Mouse (Mus musculus) A20 (cell line): ENCODE results near the gene Gzmm.

ENCODE experiments used
- DNase-seq: peaks from one replicate; pipeline ENCODE4 v3.0.0-alpha.2; 2011; ENCODE audit warnings: low read depth, low spot score

The Gzmm gene

DNA sequence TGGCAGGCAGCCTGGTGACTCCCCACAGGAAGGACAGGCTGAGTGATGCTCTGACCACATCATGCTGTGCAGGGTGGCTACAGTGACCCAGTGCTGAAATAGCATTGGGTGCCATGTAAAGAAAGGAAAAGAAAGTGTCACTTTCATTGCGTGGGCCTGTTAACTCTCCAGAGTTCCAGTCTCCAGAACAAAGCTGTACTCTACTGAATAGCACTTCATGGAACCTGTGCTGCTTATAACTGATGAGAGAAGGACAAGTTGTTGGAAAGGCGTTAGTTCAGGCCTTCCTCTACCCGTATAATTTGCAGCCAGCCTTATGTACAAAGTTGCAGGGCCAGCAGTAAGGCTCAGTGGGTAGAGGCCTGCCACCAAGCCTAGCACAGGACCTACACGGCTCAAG is at the start of gene Gzmm:
Gzmm (plus strand) TSS at position 301 of the 400 bp plus-strand sequence.
- no peak for DNase-seq

DNA sequence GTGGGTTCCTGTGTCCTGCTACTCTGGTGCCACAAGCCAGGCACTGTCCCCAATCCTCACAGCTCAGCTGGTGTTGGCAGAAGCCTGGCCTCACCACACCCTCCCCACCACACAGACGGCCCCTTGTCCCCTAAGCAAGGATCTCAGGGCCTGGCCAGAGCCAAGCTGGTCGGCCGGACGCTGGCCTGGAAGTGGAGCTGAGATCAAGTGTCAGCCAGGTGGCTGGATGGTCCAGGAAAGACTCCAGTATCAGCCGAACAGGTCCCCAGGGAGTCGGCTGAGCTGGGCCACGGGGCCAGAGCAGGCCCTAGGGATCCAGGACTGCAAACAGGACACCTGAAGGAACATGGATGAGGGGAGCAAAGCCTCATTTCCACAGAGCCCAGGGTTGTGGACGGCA is 43.1 kb upstream of the Gzmm start, which contains the start of gene Odf3l2:
Odf3l2 (minus strand) TSS at position 28 of the 400 bp plus-strand sequence.
- no peak for DNase-seq

DNA sequence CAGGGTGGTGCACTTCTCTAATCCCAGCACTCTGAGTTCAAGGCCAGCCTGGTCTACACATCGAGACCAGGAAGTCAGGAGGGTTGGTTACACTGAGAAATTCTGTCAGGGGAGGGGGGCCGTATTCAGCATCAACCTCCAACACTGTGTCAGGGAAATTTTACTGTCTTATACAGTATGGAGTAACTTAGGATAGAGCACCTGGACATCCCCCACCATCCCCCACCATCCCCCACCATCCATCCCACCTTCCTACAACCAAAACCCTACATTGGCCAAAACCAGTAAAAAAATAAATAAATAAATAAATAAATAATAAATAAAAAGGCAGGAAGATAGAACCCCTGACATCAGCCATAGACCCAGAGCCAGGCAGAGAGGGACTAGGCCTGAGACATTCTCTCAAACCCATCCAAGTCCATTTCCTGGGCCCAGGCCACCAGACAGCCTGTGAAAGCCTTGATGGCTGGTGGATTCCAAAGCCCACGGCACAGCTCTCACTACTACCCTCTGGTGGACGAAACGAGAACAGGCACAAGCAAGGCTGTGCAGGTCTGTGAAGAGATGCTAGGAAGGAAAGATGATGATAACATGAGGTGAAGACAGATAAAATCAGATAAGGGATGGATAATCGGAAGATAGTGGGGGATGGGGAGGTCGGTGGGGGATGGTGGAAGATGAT is 39.6 kb upstream of the Gzmm start:
- peak; percentile 69 for DNase-seq

DNA sequence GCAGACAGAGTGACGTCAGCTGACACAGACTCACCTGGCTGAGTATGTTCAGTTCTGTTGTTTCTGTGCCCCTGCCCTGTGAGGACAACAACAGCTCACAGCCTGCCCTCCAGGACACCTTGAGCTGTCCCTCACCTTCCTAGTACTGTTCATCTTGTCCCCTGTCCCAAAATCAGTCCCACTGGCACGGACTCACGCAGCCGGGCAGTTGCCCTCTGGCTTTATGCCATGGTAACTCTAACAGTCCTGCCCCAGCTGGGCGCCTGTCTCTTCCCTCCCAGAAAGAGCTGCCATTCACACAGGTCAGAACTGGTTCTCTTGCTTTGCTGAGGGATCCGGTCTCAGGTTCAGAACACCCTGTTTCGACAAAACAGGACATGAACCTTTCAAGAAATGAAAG is 36.0 kb upstream of the Gzmm start:
- no peak for DNase-seq

DNA sequence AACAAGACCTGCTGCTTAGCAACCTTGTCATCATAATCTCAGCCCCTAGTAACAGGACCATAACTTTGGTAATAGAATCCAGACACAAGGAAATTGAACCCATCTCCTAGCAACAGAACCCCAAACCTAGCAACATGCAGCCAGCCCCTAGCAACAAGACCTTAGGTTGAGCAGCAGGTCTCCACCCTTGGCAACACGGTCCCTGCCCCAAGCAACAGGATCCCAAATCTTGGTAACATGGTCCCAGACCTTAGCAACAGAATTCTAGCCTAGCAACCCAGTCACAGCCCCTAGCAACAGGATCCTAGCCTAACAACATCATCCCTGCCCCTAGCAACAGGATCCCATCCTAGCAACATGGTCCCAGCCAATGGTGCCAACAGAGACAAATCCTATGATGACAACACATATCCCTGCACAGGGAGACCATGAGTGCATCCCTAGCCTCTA is 33.8 kb upstream of the Gzmm start:
- no peak for DNase-seq

DNA sequence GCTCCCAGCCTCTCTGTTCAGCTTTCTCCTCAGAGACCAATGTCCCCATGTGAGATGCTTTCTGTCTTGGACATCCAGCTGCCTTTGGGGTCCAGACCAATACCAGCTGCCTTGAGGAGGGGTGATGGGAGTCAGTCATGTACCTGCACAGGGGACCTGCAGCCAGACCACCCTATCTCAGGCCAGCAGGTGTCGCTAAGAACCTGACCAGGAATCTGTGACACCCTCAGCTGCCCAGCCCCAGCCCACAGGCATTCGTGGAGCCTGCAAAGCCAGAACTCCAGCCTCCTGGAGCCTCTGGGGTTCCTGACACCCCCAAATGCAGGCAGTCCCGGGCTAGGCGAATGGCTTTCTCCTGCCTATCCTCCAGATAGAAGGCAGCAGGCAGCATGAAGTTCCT is 30.0 kb upstream of the Gzmm start:
- DNase-seq: peak; percentile 57

DNA sequence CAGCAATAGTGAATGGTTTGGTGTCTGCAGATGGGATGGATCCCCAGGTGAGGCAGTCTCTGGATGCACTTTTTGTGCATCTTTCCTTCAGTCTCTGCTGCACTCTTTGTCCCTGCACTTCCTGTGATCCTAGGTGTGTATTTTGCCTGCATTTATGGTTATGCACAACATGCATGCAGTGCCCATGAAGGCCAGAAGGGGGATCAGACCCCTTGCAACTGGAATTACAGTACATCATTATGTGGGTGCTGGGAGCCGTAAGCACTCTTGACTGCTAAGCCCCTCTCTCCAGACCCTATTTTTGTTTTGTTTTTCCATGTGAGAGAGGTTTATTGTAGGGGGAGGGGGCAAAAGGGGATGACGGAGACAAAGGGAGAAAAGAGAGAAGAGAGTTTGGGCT is 28.5 kb upstream of the Gzmm start:
- DNase-seq: peak; percentile 49

DNA sequence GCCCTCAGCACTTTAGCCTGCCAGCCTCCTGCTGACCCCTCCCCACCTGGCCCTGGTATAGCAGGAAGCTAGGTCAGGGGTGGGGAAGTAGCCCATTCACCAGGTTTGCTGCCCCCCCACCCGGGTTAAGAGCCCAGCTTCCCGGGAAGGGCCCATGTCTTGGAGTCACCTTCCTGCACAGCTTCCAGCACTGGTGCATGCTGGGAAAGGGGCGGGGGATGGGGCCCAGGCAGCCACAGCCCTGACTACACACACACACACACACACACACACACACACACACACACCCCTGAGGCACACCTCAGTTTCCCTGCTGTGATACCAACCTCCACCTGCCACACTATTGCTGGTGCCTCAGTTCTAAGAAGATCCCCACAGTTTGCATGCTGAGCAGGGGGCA is 27.0 kb upstream of the Gzmm start:
- no peak for DNase-seq

DNA sequence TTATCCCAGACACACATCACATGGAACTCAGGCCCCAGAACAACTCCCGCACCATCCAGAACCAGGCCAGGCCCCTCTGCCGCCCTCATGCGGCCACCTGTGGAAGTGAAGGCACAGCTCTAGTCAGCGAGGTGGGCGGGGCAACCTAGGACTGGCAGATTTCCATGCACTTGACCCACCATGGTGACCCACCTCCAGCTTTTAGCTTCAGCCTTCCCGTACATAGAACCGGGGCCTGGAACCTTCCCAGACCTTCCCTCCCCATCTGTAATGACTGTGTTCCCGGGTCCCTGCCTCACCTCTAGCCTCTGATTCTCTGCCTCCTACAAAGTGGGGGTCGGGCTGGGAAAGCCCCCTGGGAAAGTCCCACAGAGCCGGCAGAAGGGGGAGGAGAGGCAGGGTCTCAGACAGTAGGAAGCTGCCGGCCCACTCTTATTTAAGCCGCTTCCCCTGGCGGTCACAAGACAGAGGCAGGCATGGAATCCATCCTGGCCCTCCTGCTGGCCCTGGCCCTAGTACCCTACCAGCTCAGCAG is 24.6 kb upstream of the Gzmm start, which contains the start of gene Madcam1:
Madcam1 (plus strand) TSS at position 429 of the 535 bp plus-strand sequence.
- DNase-seq: peak; percentile 76

DNA sequence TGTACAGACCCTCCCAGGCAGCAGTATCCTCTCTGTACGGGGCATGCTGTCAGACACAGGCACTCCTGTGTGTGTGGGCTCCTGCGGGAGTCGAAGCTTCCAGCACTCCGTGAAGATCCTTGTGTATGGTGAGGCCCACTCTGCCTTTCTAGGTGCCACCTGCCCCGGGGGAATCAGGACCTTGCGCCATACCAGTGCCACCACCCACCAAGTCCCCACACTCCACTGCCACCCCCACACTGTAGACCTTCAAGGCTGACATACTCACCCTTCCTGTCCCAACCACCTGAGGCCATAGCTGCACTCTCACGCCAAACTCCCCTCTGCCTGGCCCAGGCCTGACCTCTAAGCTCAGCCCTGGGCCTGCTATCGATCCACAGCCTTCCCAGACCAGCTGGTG is 23.8 kb upstream of the Gzmm start:
- DNase-seq: no peak

DNA sequence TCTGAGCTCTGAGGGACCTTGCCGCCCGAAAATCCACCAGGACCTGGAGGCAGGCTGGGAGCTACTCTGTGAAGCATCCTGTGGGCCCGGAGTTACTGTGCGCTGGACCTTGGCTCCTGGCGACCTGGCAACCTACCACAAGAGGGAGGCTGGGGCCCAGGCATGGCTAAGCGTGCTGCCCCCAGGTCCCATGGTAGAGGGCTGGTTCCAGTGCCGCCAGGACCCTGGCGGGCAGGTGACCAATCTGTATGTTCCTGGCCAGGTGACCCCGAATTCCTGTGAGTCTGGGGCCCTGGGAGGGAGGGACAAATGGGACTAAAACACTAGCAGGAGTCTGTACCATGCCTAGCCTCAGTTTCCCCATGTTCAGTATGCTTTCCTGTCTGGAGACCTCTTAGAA is 22.3 kb upstream of the Gzmm start:
- no peak for DNase-seq

DNA sequence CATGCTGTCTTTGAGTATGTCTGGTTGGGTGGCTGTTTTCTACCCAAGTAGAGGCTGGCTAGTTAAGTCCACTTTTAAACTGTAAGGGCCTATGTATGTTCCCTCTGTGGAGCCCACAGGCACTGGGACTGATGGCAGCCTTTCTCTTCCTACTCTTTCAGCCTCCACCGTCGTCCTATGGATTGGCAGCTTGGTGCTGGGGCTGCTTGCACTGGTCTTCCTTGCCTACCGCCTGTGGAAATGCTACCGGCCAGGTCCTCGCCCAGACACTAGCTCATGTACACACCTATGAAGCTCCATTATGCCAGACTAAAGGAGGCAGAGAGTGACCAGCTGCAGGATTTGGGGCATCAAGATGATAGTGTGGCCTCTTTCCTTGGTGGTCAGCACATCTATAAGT is 20.7 kb upstream of the Gzmm start:
- DNase-seq: no peak

DNA sequence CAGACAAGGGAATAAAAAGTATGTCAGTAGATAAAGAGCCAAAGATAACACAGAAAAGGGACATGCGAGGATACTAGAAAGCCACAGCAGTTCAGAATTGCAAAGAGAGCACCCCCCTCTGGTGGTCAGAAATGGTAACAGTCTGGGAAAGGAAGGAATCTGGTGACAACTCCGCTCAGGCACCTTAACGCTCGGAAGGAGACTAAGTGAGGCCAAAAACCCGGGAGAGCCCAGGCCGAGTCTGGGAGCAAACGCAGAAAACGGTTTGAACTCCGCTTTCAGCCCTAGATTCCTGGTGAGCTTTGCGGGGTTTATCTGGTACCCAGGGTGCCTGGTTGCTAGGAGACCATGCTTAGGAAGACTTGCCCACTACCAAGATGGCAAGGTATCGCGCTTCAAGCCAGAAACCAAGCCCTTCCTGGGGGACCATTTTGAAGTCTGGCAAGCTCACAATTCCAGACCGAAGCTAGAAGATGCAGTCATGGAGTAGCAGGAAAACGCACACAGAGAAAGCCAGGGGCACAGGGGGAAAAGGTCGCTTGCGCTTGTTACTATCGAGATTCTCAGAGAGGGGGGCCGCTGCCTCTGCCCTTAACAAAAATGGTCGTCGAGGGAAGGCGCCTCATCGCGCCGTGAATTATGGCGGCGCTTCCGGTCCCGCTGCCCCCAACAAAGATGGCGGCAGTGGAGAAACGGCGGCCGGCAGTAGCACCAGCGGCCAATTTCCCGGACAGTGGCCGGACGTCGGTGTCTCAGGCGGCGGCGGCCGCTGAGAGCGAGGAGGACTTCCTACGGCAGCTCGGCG is 19.8 kb upstream of the Gzmm start, which contains the start of gene Tpgs1:
Tpgs1 (plus strand) TSS at position 599 of the 805 bp plus-strand sequence.
- DNase-seq: peak; percentile 98

DNA sequence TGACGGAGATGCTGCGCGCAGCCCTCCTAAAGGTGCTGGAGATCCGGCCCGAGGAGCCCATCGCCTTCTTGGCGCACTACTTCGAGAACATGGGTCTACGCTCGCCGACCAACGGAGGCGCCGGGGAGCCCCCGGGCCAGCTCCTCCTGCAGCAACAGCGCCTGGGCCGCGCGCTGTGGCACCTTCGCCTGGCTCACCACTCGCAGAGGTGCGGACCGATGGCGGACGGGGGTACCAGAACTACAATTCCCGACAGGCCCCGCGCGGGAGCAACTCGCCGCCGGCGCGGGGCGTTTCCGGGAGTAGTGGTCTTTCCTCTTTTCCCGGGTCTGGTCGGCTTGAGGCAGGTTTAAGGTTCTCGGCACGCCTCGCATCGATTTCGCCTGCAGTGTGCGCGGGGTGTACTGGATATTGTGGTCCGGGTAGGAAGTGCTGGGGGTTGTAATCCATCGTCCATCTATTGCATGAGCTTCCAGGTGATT is 19.2 kb upstream of the Gzmm start:
- DNase-seq: peak; percentile 83

DNA sequence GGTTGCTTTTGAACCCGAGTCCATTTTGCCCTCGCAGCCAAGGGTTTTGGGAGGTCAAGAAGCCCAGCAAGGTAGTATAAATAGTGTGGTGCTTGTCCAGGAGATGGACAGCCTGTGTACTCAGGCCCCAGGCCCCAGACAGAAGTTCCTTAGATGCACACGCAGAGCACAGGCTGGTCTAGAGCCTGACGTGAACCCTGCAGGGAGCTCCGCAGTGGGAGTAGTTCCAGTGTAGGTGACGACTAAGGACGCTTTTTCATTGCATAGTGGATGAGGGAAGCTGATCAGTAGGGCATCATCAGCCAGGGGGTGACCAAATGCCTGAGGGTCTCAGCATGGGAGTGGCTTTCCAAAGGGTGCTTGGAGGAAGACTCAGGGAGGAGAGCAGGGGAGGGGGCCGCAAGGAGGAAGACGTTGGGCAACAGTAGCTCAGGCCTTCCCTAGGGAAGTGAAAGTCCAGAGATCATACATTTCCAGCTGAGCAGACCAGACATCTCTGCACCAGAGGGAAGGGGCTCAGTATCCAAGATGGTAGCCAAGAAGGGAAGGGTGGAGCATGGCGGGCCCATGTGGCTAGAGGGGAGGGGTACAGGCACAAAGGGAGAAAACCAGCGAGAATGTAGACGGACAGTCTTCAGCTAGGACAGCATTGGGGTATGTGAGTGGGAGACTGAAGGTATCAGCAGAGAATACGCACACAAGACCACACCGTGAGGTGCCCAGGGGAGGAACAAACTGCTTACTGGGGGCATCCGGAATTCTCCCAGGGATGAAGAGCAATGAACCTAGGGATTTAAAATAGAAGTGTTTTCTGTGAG is 18.5 kb upstream of the Gzmm start:
- no peak for DNase-seq

DNA sequence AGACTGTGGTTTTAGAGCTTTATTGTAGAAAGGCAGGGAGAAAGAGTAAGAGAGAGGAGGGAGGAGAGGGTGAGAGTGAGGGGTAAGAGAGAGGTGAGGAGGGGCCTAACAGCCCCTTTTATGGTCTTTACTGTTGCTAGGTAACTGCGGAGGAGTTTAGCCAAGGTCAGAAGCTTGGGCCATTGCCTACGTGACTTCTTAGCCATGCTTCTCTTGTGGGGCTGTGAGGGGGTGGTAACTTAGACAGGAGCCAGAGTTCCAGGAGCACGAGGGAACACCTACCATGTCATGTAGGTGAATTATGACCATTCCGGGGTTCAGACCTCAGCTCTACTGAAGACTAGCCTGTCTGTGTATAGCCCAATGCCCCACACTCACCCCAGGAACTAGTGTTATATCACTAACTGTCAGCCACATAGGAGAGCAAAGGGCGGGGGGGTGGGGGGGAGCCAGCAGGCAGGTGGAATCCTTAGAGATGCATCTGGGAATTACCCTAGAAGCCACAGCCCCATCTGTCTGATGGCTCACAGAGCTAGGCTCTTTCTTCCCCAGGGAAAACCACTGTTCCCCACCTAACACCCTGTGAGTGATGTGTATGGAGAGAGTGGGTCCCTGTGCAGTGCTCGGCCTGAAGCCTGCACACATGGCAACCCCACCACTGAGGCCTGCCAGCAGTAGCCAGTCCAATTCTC is 17.3 kb upstream of the Gzmm start:
- no peak for DNase-seq

DNA sequence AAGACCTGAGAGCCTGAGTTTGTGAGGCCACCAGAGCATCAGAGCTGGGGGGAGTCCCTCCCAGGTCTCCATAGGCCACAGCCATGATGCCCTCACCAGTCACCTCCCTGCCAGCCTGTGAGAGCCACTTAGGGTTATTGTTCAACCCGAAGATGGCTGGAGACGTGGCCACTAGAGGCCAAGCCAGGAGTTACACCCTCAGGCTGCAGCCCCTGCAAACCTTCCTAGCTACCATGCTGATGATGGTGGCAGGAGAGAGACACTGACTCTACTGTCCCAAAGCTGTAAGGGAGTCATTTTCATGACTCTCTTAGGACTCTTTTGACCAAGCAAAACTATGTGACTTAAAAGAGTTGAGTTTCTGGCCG is 16.7 kb upstream of the Gzmm start:
- peak; percentile 23 for DNase-seq

DNA sequence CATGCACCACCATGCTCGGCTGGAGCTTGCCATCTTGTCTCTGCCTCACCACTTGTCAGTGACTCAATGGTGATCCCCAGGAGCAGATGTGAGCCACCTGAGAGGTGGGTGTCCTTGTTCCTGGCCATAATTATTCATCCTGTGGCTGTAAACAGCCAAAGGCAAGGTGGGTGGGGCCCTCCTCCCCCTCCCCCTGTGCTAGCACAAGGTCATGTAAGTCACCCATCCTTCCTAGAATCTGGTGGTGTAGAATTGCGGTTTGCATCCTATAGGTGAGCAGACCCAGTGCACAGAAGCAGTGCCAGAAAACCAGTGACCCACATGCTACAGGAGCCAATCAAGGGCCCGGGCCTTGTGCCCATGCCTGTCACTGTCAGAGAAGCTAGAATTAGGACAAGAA is 15.8 kb upstream of the Gzmm start:
- no peak for DNase-seq

DNA sequence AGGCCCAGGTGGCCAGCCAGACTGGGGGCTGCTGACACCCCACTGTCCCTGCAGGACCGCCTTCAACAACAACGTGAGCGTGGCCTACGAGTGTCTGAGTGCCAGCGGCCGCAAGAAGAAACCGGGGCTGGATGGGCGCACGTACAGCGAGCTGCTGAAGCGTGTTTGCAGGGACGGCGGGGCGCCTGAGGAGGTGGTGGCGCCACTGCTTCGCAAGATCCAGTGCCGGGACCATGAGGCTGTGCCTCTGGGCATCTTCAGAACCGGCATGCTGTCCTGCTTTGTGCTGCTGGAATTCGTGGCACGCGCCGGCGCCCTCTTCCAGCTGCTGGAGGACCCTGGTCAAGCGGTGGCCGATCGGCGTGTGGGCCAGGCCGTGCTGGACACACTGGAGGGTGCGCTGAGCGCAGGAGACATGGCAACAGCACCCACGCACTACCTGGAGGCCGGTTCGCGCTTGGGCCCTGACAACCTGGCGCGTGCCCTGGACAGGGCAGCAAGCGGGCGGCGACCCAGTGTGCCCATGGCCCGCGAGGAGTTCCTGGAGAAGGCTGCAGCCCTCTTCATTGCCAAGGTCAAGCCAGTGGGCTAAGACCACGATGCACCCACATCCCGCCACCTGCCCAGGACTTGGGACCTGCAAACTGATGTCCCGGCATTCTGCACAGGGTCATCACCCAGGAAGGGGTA is 13.3 kb upstream of the Gzmm start:
- DNase-seq: no peak
